13 mouse cellular contexts compared by ENCODE assay signal in genomic region chr13:96254391-96254790, GRCm38 (mm10).
DNase-seq lines count a peak whose midpoint lies in the region; ATAC-seq and TF ChIP-seq lines count a peak whose summit lies in the region.
"Had no signal": no experiment of that assay in that cellular context is flagged by ENCODE, and none has a peak within 500 bp of the region (broad histone marks: within the 10 kb centered on the region; RNA-seq: fewer than 3 reads in every experiment).

No protein-coding gene starts in this region.

- no peak for TF ChIP-seq POLR2A in brain, embryonic 14.5 days (IDR thresholded peaks at IDR 0.05; ENCODE audit: borderline replicate concordance, extremely low read depth, insufficient read depth, insufficient read length, poor library complexity, severe bottlenecking)

- no peak for ATAC-seq in megakaryocyte progenitor cell, adult 5-6 weeks (replicated peaks; ENCODE audit: poor library complexity)
- ATAC-seq: forebrain, embryonic 13.5 days; forebrain, embryonic 15.5 days; forebrain, postnatal 0 days had no signal

- peak; percentile 42 to 58 for DNase-seq in cerebellum, postnatal 14 days
- no peak for DNase-seq in cerebellum, adult 9-10 months
- peak; percentile 6 to 12 for DNase-seq in cerebellum, postnatal 36 days
- DNase-seq in cerebellum, adult 18-20 months: no peak
- DNase-seq in brain, embryonic 14.5 days (ENCODE audit: low read depth): peak; percentile 26
- DNase-seq: adrenal gland, adult 2 months; adrenal gland, postnatal 10 days; adrenal gland, postnatal 25 days; cerebellum, adult 11 months; forebrain, postnatal 0 days had no signal

- no peak for TF ChIP-seq CTCF in brain, embryonic 14.5 days (IDR thresholded peaks at IDR 0.05; ENCODE audit: borderline replicate concordance, extremely low read depth, insufficient read depth, insufficient read length)

Comparison
In these comparisons a context has a peak if more than half of its experiments do, and no peak if none do; other contexts are left out.
1. DNase-seq: peak in cerebellum, postnatal 14 days (2 of 2), cerebellum, postnatal 36 days (2 of 2) and brain, embryonic 14.5 days (single experiment); none in cerebellum, adult 9-10 months (single experiment) and cerebellum, adult 18-20 months (0 of 2).